In the genomic region with DNA sequence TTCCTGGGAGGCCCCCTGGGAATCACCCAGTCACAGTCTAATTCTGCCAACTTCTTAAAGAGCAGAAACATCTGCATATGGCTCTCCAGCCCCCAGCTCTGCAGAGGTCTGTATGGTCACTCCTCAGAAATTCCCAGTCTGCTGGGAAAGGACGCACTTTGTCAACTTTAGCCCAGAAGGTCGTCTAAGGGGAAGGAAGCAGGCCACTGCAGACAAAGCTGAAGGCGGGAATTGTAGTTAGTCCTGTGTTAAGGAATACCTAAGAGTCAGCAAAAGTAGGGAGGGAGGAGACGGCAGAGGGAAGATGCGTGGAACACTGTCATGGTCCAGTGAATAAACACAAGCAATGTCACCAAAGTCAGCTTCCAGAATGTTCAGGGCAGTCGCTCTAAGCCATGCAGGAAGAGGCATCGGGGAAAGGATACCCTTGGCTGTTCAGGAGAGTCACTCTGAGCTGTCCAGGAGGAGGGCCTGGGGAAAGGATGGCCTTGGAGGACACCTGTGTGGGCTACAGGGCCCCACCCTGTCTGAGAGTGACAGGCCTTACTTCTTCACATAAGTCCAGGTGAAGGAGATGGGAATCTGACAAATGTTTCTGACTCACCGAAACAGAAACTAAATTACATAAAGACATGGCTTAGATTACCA, we compare ENCODE assay signal across 10 mouse cellular contexts.
DNase-seq lines count a peak whose midpoint lies in the region; ATAC-seq lines count a peak whose summit lies in the region.
"Had no signal": no experiment of that assay in that cellular context is flagged by ENCODE, and none has a peak within 500 bp of the region (broad histone marks: within the 10 kb centered on the region; RNA-seq: fewer than 3 reads in every experiment).

No protein-coding gene starts in this region.

- no peaks in the 10 kb centered on the region for H3K36me3 ChIP-seq in hindbrain, embryonic 12.5 days
- H3K36me3 ChIP-seq in hindbrain, embryonic 16.5 days (ENCODE audit: control insufficient read depth, insufficient read depth, low read length), result no peaks in the 10 kb centered on the region
- H3K36me3 ChIP-seq in embryonic facial prominence, embryonic 10.5 days (replicated peaks), result no peaks in the 10 kb centered on the region
- H3K36me3 ChIP-seq in liver, embryonic 13.5 days, result no peaks in the 10 kb centered on the region
- H3K36me3 ChIP-seq: G1E had no signal

- peaks cover 5% of the 10 kb centered on the region; the same call in 1 of the 2 replicates for H3K27me3 ChIP-seq in hindbrain, embryonic 12.5 days
- H3K27me3 ChIP-seq in hindbrain, embryonic 16.5 days (replicated peaks; ENCODE audit: control insufficient read depth, insufficient read depth, low read length), result no peaks in the 10 kb centered on the region
- H3K27me3 ChIP-seq in embryonic facial prominence, embryonic 10.5 days (replicated peaks; ENCODE audit: low read depth, poor library complexity, severe bottlenecking), result peaks cover 4% of the 10 kb centered on the region; the same call in 1 of the 2 replicates
- H3K27me3 ChIP-seq in liver, embryonic 13.5 days, result no peaks in the 10 kb centered on the region

- H3K4me3 ChIP-seq in hindbrain, embryonic 12.5 days, result no peak overlapping the region
- H3K4me3 ChIP-seq in hindbrain, embryonic 16.5 days (ENCODE audit: low read length), result no peak overlapping the region
- H3K4me3 ChIP-seq in embryonic facial prominence, embryonic 10.5 days, result no peak overlapping the region
- H3K4me3 ChIP-seq in liver, embryonic 13.5 days (replicated peaks), result no peak overlapping the region
- H3K4me3 ChIP-seq: erythroblast, embryonic 14.5 days had no signal

- H3K4me2 ChIP-seq in hindbrain, embryonic 12.5 days (replicated peaks), result no peak overlapping the region
- no peak overlapping the region for H3K4me2 ChIP-seq in hindbrain, embryonic 16.5 days (ENCODE audit: low read length)
- H3K4me2 ChIP-seq in liver, embryonic 13.5 days, result no peak overlapping the region

- H3K4me1 ChIP-seq in hindbrain, embryonic 12.5 days, result peaks cover 7% of the 10 kb centered on the region
- H3K4me1 ChIP-seq in hindbrain, embryonic 16.5 days (ENCODE audit: control insufficient read depth, insufficient read depth, low read depth, low read length), result no peaks in the 10 kb centered on the region; the same call in 1 of the 2 replicates
- H3K4me1 ChIP-seq in embryonic facial prominence, embryonic 10.5 days, result peaks cover 23% of the 10 kb centered on the region
- 0 out of 2 replicates have a peak, but pooled peaks cover 6% of the 10 kb centered on the region for H3K4me1 ChIP-seq in liver, embryonic 13.5 days (replicated peaks)

- no peak overlapping the region for H3K9ac ChIP-seq in hindbrain, embryonic 12.5 days
- no peak overlapping the region for H3K9ac ChIP-seq in hindbrain, embryonic 16.5 days (ENCODE audit: low read depth, low read length)
- no peak overlapping the region for H3K9ac ChIP-seq in liver, embryonic 13.5 days

- no peaks in the 10 kb centered on the region for H3K9me3 ChIP-seq in hindbrain, embryonic 12.5 days (replicated peaks)
- no peaks in the 10 kb centered on the region for H3K9me3 ChIP-seq in hindbrain, embryonic 16.5 days (ENCODE audit: control insufficient read depth, low read length)
- no peaks in the 10 kb centered on the region for H3K9me3 ChIP-seq in embryonic facial prominence, embryonic 10.5 days
- H3K9me3 ChIP-seq in liver, embryonic 13.5 days (replicated peaks), result no peaks in the 10 kb centered on the region

- no peak overlapping the region for H3K27ac ChIP-seq in hindbrain, embryonic 12.5 days
- no peak overlapping the region for H3K27ac ChIP-seq in hindbrain, embryonic 16.5 days (ENCODE audit: low read depth, low read length)
- H3K27ac ChIP-seq in embryonic facial prominence, embryonic 10.5 days (replicated peaks), result peak overlapping the region; percentile 48
- H3K27ac ChIP-seq in liver, embryonic 13.5 days, result no peak overlapping the region; the same call in 1 of the 2 replicates

- 0 out of 2 replicates have a peak, but pooled peaks have one; percentile 22 for ATAC-seq in hindbrain, embryonic 12.5 days (ENCODE audit: low FRiP score)
- ATAC-seq in hindbrain, embryonic 16.5 days, result no peak
- ATAC-seq in liver, embryonic 13.5 days (ENCODE audit: low read depth), result 0 out of 2 replicates have a peak, but pooled peaks have one; percentile 29
- no peak for ATAC-seq in CD4-positive, CD25-positive, alpha-beta regulatory T cell, adult 4 months

- 42% methylated on average over 8 of the region's 8 CpGs for whole genome bisulfite sequencing in hindbrain, embryonic 12.5 days
- WGBS in hindbrain, embryonic 16.5 days, result 54% methylated on average over 8 of the region's 8 CpGs
- 49% methylated on average over 8 of the region's 8 CpGs for WGBS in embryonic facial prominence, embryonic 10.5 days
- 55% methylated on average over 8 of the region's 8 CpGs for WGBS in liver, embryonic 13.5 days (ENCODE audit: insufficient replicate concordance)

- DNase-seq in embryonic facial prominence, embryonic 10.5 days (ENCODE audit: low spot score), result no peak
- peak; percentile 31 for DNase-seq in heart, postnatal 4 days
- no peak for DNase-seq in liver, embryonic 13.5 days
- no peak for DNase-seq in cerebellum, postnatal 4 days (ENCODE audit: low spot score in 2 of 2)
- DNase-seq in right cerebral cortex, postnatal 14 days, result no peak

Comparison
In these comparisons a context has a peak if more than half of its experiments do, and no peak if none do; other contexts are left out.
1. ATAC-seq: peak in hindbrain, embryonic 12.5 days (single experiment) and liver, embryonic 13.5 days (single experiment); none in hindbrain, embryonic 16.5 days (single experiment) and CD4-positive, CD25-positive, alpha-beta regulatory T cell, adult 4 months (single experiment).